Mouse (Mus musculus): Measurements from ENCODE around the gene Ccdc102a.
"Not testable (repeated sequence)": the region's sequence is repeated elsewhere in the genome, so short reads cannot be mapped to it uniquely, and the experiment has no call there.

Gene Ccdc102a

GRCm38 (mm10) chr8:94872576-94872975 is 45.3 kb downstream of the Ccdc102a start:
- no peak for DNase-seq (ENCODE audit: low read depth)

GRCm38 (mm10) chr8:94872156-94872555 is 45.7 kb downstream of the Ccdc102a start:
- no peak for DNase-seq (ENCODE audit: low read depth)

DNA sequence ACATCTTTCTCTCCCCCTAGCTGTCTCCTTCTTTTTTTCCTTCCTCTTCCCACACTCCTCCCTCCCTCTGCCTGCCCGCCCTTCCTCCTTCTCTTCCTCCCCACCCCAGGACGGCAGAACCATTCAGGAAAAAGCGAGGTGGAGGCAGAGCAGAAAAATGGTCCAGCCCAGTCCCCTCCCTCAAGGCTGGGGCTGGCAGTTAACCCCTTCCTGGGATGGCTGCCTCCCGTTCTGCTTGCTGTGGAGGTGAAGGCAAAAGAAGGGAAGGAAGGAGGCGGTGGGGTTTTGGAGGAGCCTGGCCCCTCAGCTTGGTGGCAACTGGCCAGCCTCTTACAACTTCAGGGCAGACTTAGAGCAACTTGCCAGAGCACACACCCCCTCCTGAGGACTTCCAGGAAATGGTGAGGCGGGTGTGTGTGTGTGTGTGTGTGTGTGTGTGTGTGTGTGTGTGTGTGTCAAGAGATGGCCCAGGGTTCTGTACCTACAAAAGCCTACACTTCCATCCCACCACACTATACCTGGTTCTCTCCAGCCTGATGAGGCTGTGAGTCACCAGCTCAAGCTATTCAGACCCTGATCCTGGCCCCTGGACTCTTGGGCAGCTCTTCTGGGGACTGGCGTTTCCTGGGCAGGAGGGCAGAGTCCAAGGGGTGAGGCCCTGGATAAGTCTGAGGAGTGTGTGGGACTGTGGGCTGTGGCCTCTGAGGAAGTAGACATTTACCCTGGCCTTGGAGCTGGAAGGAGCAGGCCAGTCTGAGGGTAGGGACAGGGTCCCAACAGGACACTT is 46.6 kb downstream of the Ccdc102a start:
- peak; percentile 49 for DNase-seq (ENCODE audit: low read depth)

DNA sequence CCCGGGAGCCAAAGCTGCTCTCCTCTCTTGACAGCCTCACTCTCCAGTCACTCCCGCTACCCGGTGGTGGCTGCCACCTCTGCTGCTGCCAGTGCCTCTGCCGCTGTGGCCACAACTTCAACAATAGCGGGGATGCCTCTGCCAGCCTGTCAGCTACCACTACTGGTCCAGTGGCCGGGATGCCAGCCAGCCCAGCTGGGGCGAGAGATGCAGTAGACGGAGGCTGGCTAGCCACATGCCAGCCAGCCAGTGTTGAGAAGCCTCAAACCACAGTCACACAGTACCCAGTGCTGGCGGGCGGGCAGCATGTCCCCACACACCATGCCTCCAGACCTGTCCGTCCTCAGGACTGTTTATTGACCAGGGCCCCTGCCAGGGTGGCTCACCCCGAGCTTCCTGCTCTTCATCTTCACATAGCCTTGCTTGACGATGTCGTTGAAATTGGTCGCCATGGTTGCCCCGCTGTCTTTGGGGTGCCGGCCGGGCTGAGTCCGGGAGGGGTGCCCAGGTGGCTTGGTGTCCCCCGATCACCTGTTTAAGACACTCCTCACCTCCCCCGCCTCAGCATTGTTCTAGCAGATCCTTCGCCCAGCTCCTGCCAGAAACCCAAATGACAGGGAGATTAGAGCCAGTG is 47.3 kb downstream of the Ccdc102a start:
- peak; percentile 31 for DNase-seq (ENCODE audit: low read depth)

- DNase-seq (ENCODE audit: low read depth): no peak
Measured at GRCm38 (mm10) chr8:94870003-94870402, 47.9 kb downstream of the Ccdc102a start.

DNA sequence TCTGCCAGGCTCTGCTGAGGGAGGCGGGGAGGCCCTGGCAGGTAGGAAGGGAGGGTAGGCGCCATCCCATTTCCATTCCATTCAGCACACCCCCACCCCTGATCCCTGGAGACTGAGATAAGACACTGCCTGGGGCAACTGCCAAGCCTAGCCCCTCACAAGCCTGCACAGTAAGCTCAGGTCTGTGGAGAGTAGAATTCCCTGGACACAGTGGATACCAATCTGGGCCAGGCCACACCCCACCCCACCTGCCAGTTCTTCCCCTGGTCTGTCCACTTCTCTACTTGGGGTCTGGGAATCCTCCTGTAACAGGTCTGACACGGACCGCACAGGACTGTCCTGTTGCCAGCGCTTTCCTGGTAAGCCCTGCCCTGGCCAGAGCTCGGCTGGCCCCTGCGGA is 48.8 kb downstream of the Ccdc102a start:
- DNase-seq (ENCODE audit: low read depth): no peak

DNA sequence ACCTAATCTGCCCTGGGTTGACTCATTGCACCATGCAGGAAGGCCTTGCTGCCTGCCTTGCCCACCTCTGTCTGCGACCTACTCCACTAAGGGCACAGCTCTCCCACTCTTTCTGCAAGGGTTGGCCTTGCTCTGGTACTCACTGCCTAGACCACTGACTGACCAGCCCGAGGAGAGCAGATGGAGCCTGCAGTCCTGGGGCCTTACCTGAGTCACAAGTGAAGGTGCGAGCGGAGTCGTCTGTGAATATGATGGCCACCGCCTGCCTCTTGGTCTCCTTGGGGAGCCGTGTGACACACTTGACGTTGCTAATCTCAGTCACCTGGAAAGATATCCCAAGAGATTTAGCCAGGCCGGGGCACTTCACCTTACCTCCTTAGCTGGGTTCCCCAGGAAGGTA is 51.0 kb downstream of the Ccdc102a start:
- no peak for DNase-seq (ENCODE audit: low read depth)

DNA sequence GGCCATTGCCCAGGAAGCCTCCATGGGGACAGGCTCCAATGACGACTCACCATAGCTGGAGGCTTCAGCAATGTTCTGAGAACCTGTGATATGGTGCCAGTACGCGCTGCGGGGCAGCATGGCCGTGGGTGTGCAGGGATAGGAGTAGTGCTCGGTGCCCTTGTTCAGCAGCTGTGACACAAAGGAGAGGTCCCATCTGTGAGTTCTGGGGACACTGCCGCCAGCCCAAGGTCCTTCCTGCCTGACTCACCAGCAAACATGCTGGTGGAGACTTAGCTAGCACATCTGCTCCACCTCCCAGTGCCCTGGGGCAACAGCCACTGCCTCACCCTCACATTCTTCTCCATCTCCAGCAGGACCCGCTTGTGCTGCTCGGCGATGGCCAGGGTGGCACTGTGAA is 52.6 kb downstream of the Ccdc102a start:
- no peak for DNase-seq (ENCODE audit: low read depth)

GRCm38 (mm10) chr8:94863897-94864673 is 53.8 kb downstream of the Ccdc102a start:
- no peak for DNase-seq (ENCODE audit: low read depth)

DNA sequence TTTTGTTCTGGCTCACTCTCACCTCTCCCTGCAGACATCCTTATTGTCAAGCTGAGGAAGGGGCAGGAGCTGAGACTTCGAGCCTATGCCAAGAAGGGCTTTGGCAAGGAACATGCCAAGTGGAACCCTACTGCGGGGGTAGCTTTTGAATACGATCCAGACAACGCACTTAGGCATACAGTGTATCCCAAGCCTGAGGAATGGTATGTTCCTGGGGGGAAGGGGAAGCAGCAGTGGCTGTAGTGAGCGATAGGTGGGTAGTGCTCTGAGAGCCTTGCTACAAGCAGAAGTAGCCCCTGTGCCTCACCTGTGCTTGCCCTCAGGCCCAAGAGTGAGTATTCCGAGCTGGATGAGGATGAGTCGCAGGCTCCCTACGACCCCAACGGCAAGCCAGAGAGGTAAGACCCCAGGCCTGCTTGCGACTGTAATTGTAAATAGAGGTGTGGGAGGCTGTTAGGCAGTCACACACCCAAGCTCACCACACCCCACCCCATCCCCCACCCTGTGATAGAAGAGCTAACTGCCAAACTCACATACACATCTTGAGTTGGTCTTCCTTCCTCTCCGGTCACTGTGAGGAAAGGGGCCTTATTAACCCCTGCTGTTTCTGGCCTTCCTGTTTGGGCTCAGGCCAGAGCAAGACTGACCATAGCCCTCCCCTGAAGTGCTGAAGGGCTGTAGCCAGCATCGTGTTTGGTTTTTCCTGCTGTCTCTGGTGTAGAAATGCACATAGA is 55.2 kb downstream of the Ccdc102a start:
- DNase-seq (ENCODE audit: low read depth): no peak

DNA sequence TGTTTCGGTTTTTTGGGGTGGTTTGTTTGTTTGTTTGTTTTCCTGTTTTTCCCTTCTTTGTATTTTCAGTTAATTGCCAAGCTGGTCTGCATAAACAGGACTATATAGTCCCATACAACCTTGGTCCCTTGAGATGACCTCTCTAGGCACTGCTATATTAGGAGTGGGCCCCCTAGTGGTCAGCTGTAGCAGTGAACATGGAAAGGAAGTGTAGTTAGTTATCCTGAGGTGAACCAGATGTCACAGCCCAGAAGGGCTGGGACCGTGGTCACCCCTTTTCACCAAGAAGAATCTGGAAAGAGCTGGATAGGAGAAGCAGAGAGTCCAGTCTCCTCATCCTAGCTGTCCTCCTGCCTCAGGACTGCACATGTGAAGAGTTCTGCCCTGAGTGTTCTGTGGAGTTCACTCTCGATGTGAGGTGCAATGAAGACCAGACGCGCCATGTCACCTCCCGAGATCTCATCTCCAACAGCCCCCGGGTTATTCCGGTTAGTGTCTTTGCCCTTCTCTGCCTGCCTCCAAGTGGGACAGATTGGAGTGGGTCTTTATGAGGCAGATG is 56.5 kb downstream of the Ccdc102a start:
- no peak for DNase-seq (ENCODE audit: low read depth)

GRCm38 (mm10) chr8:94857346-94858173 is 60.3 kb downstream of the Ccdc102a start, which contains the start of gene Polr2c:
Gene Polr2c (plus strand): TSS chr8:94857450.
- DNase-seq (ENCODE audit: low read depth): peak; percentile 36

GRCm38 (mm10) chr8:94857011-94857345 is 60.9 kb downstream of the Ccdc102a start:
- no peak for DNase-seq (ENCODE audit: low read depth)

DNA sequence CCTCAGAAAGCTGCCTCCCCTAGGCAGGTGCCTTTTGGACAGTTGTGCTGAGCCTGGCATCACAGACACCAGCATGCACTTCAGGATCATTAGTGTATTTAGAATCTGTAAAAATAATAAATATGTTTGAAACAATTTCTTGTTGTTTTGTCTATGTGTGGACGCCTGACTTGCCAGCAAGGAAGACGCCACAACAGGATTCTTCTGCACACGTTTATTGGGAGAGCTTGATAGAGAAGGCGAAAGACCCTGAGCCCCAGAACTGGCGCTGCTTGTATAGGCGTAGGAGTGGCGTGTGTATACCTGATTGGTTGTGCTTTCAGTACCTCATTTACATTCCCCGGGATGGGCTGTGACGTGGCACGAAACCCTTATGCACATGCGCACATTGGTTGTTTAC is 63.1 kb downstream of the Ccdc102a start:
- DNase-seq (ENCODE audit: low read depth): not testable (repeated sequence)
